Mouse (Mus musculus) common myeloid progenitor, adult 5-6 weeks (primary cell): ENCODE results near the gene Zic4. TPM values are rescaled to one million over a fixed set of nuclear protein-coding genes. Genes with fewer than 3 reads are reported as not detected.

Experiments used
- ATAC-seq: replicated peaks from 2 replicates; pipeline ENCODE4 v1.8.0; 2016; ENCODE audit warnings: low read depth, mild to moderate bottlenecking, moderate TSS enrichment, inconsistent platforms; ENCODE audit not compliant: poor library complexity, severe bottlenecking
- total RNA-seq: library from RNA; stranded (forward); fragments of 200-1000, 187-1606 nt; gene quantifications from 2 replicates; pipeline ENCODE4 v1.2.3, GENCODE M21; 2017

Gene Zic4
- total RNA-seq, 1 experiment from 2014 or later: not detected

GRCm38 (mm10) chr9:91363011-91363730 is 958 bp downstream of the Zic4 start:
- no peak for ATAC-seq

- ATAC-seq: no peak
These were observed 1.6 kb downstream of the Zic4 start for GRCm38 (mm10) chr9:91363814-91364126.

GRCm38 (mm10) chr9:91364127-91364970 is 2.1 kb downstream of the Zic4 start:
- peak; percentile 57 for ATAC-seq

- no peak for ATAC-seq
These were observed 2.8 kb downstream of the Zic4 start for GRCm38 (mm10) chr9:91364971-91365501.

- ATAC-seq: no peak
These were observed 3.5 kb downstream of the Zic4 start, which contains the start of gene Zic1 for GRCm38 (mm10) chr9:91365664-91366063. Zic1 (minus strand) TSS chr9:91365810.

GRCm38 (mm10) chr9:91366226-91366998 is 4.2 kb downstream of the Zic4 start:
- no peak for ATAC-seq

GRCm38 (mm10) chr9:91366999-91367811 is 5.0 kb downstream of the Zic4 start:
- no peak for ATAC-seq

- ATAC-seq: no peak
These were observed 5.9 kb downstream of the Zic4 start for GRCm38 (mm10) chr9:91368150-91368549.

GRCm38 (mm10) chr9:91368946-91369292 is 6.7 kb downstream of the Zic4 start:
- no peak for ATAC-seq

GRCm38 (mm10) chr9:91369293-91369991 is 7.2 kb downstream of the Zic4 start:
- no peak for ATAC-seq

- ATAC-seq: no peak
These were observed 8.0 kb downstream of the Zic4 start for GRCm38 (mm10) chr9:91370191-91370708.

- ATAC-seq: no peak
These were observed 8.8 kb downstream of the Zic4 start for GRCm38 (mm10) chr9:91371011-91371410.

GRCm38 (mm10) chr9:91371608-91372007 is 9.4 kb downstream of the Zic4 start:
- no peak for ATAC-seq

GRCm38 (mm10) chr9:91373811-91374575 is 11.8 kb downstream of the Zic4 start:
- ATAC-seq: no peak

- no peak for ATAC-seq
These were observed 12.5 kb downstream of the Zic4 start for GRCm38 (mm10) chr9:91374665-91375064.

GRCm38 (mm10) chr9:91377036-91377872 is 15.0 kb downstream of the Zic4 start:
- ATAC-seq: no peak

GRCm38 (mm10) chr9:91377873-91378150 is 15.6 kb downstream of the Zic4 start:
- no peak for ATAC-seq
